Mouse (Mus musculus) cerebellum, adult 2 months (tissue): ENCODE measurements around the gene Mcm3.

Source experiments
- CTCF ChIP-seq: fragments of 200-500 bp; IDR thresholded peaks from 2 replicates; pipeline ENCODE4 v1.5.1; 2011; ENCODE audit warnings: low read depth, mild to moderate bottlenecking, control low read depth, low read length, moderate library complexity, borderline replicate concordance; ENCODE audit not compliant: insufficient read depth
- POLR2A ChIP-seq: fragments of 200-500 bp; IDR thresholded peaks from 2 replicates; pipeline ENCODE4 v1.6.1; 2011; ENCODE audit warnings: low read length, control low read depth, borderline replicate concordance; ENCODE audit not compliant: insufficient read depth

GRCm38 (mm10) chr1:20825036-20825435 lies 4.9 kb upstream of the Mcm3 start:
- no peak for TF ChIP-seq CTCF
- no peak for TF ChIP-seq POLR2A
